Mouse (Mus musculus) adrenal gland (tissue): Measurements from ENCODE around the gene Mcfd2.
"Not testable (repeated sequence)": the region's sequence is repeated elsewhere in the genome, so short reads cannot be mapped to it uniquely, and the experiment has no call there.

ENCODE experiments used
- intact Hi-C: fragments of 180-260 bp; cut with DNase I; formaldehyde crosslinking; loops from one replicate; pipeline ENCODE4 v1.15.1; 2025
- long read RNA-seq, 2 experiments: library from polyadenylated mRNA; unstranded; transcript quantifications; one replicate each; pipeline ENCODE4 v2.0.0; 2020; ENCODE audit warnings: borderline replicate concordance in 1 of 2; ENCODE audit not compliant: insufficient replicate concordance in 1 of 2

Gene Mcfd2
- long read RNA-seq, experiment 1, transcript Mcfd2-206 (5 exons, 603 nt) = minor isoform, 38 of 272 reads
- long read RNA-seq, experiment 1, transcript Mcfd2-202 (5 exons, 813 nt) = minor isoform, 7 of 272 reads
- long read RNA-seq, experiment 1, transcript Mcfd2-204 (5 exons, 2,017 nt) = minor isoform, 6 of 272 reads
- long read RNA-seq, experiment 1, transcript Mcfd2-201 (4 exons, 2,038 nt) = major isoform, 177 of 272 reads
- long read RNA-seq, experiment 1, partial matches to known transcripts = 4 of 272 reads
- long read RNA-seq, experiment 1, other reads (novel, unspliced or antisense) = 40 of 272 reads
- long read RNA-seq, experiment 2, transcript Mcfd2-206 (5 exons, 603 nt) = minor isoform, 30 of 267 reads
- long read RNA-seq, experiment 2, transcript Mcfd2-204 (5 exons, 2,017 nt) = minor isoform, 8 of 267 reads
- long read RNA-seq, experiment 2, transcript Mcfd2-201 (4 exons, 2,038 nt) = major isoform, 176 of 267 reads
- long read RNA-seq, experiment 2, partial matches to known transcripts = 8 of 267 reads
- long read RNA-seq, experiment 2, other reads (novel, unspliced or antisense) = 40 of 267 reads

DNA sequence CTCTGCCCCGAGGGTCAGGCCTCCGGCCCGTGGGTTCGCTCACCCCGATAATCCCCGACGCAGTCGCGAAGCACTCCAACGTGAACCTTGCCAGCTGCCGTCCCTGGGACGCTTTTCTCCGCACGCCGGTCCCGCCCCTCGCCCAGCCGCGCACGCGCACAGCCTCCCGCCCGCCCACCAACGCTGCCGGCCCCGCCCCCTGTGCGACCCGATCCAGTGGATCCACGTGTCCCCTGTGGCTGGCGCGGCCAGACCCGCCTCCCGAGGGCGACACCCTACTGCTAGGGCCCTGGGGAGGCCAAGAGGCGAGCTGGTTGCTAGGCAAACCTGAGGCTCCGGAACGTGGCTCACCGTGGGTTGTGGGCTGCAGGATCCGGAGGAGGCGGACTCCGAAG, at the start of gene Mcfd2:
TSS of gene Mcfd2 (minus strand) at position 144 of the 395 bp plus-strand sequence.
- intact Hi-C loops = no loop called here

DNA sequence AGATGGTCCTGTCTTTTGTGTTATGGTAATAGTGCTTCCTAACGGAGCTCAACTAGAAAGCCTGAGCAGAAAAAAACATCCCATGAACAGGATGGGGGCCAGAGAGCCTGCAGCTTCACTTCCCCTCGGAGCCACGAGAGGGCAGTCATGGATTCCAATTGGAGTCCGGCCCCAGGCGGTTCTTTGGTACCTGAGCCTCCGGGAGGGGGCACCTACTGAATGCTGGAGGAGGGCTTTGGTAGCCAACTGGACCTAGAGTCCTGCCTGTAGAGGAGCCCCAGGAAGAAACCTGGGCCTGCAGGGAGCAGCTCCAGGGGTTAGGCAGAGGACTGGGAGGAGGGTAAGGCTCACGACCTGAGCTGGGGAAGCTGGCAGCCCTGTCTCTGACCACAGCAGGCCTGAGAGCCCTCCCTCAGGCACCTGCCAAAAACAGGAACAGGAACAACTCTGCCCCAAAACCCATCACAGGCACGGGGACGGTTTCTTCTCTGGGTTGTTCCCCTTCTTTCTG, 49.3 kb upstream of the Mcfd2 start:
- intact Hi-C loops = loop anchor here (1.0 to 5.0 kb wide), 3 partner anchors 132 to 256 kb away; partner anchors contain the start of gene Calm2

DNA sequence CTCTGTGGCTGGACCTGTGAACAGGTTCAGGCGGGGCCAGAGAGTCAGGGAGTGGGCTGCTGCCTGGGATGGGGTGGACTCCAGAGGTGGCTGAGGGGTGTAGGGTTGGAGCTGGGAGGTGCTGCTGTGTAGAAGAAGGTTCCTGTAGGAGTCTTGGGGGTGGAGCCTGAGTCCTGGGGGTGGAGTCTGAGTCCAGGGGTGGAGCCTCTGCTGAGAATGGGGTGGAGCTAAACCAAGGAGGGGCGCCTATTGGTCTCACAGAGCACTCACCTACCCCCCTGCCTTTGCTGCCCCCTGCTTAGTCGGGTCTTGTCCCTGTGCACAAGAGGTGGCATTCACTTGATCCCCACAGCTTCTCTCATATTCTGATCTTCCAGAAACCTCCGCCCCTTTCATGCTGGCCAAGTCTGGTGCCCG, 48.8 kb upstream of the Mcfd2 start:
- intact Hi-C loops = loop anchor here (2.0 to 5.0 kb wide), 2 partner anchors 216 to 348 kb away; no protein-coding TSS in a partner anchor

DNA sequence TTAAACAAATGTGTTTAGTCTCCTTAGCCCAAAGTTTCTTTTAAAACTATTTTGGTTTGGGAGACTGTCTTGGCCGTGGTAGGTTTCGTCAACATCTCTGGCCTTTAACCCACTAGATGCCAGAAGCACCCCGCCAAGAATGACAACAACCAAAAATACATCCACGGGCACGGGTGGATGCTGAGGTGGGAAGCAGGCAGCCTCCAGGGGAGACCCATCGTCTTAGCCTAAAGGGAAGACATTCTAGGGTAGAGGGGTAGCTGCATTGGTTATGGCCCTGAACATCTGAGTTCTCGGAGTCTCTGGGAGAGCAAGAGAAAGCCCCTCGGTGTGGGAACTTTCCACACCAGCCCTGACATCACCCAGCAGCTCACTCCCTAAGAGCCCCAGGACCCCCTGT, 48.4 kb upstream of the Mcfd2 start:
- intact Hi-C loops = loop anchor here (2.0 to 5.0 kb wide), 2 partner anchors 217 to 348 kb away; no protein-coding TSS in a partner anchor

DNA sequence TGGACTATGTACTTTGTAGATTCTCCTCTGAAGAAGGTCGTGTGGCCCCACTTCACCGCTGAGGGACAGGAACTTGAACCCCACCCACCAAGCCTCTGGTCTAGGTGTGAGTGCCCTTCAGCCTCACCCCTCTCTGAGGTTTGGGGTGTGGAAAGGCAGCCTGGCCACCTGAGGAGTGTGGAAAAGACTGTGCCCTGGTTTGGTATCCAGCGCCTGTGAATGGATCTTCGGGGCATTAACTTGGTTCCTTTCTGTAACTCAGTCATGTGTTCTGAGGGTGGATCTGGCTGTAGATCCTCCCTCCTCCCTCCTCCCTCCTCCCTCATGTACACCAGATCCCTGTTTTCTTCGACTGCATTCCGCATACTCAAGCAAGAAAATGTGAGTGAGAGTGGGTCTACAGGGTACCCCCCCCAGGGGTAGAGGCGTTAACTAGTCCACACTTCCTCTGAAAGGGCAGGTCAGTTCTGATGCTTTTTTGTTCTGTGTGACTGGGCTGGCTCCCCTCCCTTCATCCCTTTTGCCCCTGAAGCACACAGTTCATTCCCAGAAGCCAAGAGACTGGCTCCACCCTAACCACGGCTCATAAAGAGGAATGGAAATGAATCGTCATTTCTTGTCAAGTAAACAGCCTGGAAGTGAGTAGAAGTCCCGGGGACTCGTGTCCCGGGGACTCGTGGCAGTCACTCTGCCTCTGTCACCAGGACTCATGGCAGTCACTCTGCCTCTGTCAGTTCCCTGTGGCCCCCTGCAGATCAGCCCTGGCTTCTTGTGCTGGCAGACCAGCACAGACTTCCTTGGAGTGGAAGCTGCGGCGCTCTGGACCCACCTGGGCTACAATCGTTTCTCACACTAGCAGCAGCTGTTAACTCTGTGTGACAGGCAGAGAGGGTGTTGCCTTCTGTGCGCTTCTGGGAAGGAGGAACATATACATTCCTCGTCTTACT, 47.5 kb upstream of the Mcfd2 start:
- intact Hi-C loops = loop anchor here (5.0 kb wide), 1 partner anchor 349 kb away; no protein-coding TSS in a partner anchor

DNA sequence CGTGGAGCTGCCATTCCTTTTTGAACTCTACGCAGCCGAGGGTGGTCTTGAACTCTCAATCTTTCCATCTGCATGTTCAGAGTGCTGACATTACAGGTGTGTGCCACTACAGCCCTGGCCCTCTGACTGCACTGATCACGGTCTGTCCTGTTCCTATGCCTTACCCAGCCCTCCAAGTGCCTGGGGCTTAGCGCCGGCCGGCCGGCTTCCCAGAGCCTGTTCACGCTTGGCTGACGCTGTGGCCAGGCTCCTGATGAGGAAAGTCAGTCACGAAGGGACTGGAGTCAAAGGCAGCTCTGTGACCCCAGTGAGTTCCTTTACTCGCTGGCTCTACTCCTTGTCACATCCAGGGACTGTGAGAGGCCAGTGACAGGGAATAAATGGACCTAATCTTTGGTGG, 46.6 kb upstream of the Mcfd2 start:
- intact Hi-C loops = loop anchor here (5.0 kb wide), 1 partner anchor 350 kb away; no protein-coding TSS in a partner anchor

DNA sequence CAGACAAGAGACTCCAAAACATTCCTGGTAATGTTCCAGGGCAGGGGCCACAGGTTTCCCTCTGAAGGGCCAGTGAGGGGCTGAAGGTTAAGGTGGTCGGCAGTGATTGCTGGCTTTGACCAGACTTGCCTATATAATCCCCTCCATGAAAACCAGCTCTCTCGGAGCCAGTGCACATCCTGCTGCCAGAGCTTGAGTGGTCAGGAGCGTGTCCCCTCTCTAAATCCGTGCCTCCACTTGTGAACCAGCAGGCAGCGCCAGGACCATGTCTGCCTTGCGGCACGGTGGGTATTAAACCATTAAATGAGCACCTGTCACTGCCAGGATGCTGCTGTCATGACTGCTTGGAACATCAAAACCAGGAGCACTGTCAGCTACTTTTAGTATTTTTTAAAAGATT, 44.8 kb upstream of the Mcfd2 start:
- intact Hi-C loops = loop anchor here (5.0 kb wide), 1 partner anchor 352 kb away; no protein-coding TSS in a partner anchor

DNA sequence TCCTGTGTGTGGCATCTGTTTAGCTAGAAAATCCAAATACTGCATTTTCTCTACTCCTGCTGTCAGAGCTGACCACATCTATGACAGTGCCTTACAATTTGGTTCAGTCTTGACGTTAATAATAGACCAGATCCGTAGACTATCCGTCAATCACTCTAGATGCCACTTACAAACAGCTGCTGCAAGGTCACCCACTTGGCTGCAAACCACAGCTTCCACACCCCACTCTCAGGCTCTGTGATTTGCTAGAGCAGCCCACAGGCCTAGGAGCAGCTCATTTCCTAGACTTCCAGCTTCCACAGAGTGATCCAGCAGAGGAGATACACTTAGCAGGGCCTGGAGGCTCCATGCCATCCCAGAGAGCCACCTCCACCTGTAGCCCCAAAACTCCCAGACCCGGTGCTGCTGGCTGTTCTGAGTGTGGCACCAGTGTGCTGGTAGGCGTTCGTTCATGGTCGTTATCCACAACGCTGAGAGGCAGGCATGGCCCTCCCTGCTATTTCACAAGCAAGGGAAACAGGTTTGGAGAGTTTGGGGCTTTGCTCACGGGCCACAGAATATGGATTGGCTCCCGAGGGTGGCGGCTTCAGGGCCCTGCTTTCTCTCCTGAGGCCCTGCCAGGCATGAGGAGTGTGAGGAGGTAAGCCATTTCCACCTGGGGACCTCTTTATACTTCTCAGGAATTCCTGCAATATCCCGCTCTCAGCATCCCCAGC, 43.5 kb upstream of the Mcfd2 start:
- intact Hi-C loops = no loop called here

DNA sequence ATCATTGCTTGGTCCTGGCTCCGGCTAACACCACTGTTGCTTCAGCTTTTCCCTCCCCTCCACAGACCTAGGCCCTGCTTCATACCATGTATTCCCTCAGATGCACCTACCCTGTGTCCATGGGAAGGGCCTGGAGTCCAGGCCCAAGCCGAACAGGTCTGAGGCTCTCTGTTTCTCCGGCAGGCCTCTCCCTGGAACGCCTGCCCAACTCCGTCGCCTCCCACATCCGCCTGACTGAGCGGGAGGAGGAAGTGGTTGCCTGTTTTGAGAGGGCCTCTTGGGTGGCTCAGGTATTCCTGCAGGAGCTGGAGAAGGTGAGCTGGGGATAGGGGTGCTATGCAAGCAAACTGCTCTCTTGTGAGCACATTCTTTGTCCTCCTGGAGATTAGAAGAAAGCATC, 41.0 kb upstream of the Mcfd2 start:
- intact Hi-C loops = no loop called here

DNA sequence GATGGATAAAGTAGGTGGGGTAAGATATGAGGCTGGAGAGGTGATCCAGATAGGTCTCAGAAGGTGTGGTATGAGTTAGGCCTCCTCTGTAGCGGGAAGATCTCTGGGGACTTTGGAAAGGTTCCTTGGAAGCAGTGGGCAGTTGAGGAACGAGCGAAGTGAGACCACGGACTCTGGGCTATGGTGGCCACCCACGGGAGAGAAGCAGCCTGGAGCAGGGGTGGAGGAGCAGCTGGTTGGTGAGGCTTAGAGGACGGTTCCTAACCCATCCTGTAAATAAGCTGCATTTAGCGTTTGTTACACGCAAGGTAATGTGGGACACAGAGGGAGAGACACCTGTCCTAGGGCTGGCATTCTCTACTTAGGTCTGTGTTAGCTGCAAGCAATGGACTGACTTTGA, 39.3 kb upstream of the Mcfd2 start:
- intact Hi-C loops = no loop called here

DNA sequence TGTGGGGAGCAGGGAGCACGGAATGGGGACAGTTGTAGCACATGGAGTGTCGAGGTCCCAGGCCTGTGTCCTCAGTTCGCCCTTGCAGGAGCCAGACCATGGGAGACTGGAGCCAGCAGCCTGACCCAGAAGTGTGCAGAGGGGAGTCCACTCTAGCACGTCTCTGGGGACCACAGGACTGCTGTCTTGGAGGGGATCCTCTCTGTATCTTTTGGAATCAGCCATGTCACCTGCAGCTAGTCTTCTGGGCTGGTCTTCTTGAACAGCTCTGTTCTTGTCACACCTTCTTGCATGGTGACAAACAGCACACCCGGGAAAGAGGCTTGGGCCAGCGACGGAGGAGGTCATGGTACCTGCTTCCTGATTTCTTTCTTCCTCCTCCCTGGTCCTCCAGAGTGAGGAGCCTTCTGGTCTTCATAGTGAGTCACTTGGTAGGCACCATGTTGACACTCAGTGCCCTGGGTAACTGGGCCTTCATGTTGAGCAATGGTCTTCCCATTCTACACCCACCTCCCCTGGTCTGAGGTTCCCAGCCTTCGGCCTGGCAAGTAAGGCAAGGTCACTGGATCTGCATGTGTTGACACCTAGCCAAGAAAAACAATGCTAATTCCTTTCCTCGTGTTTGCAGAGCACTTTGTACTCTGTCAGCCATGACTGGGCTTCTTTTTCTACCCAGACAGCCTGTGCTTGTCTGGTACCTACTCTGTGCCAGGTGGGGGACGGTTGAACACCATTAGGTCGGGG, 38.6 kb upstream of the Mcfd2 start:
- intact Hi-C loops = no loop called here

DNA sequence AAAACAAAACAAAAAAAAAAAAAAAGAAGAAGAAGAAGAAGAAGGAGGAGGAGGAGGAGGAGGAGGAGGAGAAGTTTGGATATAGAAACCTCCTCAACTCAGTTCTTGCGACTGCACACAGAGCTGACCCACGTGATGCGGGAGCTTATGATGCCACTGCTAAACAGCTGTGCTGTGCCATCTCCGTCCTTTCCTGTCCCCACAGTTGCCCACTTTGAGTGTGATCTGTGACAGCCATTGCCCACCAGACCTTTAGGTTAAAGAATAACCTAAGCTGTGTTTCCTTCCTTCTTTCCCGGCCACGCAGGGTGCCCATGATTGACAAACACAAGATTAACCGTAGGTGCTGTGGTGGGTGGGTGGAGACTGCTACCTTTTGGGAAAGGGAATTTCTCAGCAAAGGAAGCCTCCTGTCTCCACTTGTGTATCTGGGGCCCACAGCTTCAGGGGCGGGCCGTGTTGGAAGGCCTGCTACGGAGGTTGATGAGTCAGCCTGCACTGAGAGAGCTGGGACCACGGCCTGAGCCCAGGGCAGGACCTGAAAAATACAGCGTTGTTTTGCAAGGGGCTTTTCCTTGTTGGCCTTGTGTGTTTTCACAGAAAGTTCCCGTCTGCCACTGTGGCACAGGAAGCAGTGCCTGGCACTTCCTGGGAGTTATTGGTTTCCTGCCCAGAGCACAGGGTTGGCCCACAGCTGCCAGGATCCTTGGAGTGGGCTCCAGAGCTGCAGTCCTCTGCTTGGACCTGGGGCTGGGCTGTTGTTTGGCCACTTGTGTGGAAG, 36.5 kb upstream of the Mcfd2 start:
- intact Hi-C loops = no loop called here

DNA sequence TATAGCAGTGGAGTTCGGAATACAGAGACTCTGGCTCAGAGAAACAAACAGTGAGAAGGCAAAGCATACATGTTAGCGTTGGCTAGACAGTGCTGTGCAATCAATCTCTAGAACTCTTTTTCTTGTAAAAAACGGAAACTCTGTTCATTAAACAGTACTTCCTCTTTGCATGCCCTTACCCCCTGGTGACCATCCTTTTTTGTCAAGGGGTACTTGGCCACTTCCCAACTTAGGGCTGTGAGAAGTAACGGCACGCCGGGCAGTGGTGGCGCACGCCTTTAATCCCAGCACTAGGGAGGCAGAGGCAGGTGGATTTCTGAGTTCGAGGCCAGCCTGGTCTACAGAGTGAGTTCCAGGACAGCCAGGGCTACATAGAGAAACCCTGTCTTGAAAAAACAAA, 35.9 kb upstream of the Mcfd2 start:
- intact Hi-C loops = not testable (repeated sequence)

DNA sequence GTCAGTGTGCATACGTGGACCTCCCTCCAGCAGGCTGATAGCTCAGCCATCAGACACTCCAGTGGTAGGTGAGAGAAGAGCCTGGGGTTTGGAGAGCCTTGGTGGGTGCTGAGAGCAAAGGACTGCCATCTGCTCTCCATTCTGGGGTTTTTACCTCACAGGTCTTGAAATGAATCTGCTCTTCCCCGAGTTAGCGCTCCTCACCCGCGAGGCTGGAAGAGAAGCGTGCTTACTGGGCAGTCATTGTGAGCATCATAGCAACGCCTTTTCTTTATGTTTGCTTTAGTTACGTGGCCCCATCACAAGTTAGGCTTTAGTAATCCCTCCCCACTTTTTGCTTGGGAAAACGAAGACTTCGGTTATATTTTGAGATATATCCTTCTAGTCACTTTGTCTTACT, 34.6 kb upstream of the Mcfd2 start:
- intact Hi-C loops = no loop called here

DNA sequence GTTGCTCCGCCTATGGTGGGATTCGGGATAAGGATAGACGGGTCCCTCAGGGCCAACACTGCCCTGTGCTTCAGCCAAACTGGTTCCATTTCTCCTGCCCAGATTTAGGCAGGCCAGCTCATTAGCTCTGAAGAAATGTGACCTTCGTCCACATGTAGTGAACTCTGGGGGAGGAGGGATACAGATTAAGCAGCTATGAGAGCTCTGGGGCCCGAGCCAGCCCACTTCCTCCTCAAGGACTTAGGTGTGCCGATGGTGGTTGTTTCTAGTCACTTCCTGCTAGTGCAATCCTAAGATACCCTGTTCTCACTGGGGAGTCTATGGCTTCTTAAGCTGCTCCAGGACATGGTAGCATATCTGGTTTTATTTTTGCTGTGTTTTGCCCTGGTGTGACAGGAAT, 33.2 kb upstream of the Mcfd2 start:
- intact Hi-C loops = no loop called here

DNA sequence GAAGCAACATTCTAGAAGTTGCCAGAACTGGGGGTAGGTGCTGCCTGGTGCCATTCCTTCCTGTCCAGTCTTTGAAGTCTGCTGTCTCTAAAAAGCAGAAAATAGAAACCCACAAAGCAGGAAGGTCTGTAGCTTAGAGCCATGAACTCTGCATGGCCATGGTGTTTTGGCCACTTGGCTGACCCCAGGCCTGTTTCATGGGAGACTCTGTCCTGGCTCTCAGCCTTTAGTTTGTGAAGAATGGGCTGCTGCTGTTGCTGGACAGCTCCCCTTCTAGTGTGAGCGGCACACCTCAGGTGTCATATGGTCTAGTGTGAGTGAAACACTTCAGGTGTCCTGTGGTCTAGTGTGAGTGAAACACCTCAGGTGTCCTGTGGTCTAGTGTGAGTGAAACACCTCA, 31.0 kb upstream of the Mcfd2 start:
- intact Hi-C loops = not testable (repeated sequence)

DNA sequence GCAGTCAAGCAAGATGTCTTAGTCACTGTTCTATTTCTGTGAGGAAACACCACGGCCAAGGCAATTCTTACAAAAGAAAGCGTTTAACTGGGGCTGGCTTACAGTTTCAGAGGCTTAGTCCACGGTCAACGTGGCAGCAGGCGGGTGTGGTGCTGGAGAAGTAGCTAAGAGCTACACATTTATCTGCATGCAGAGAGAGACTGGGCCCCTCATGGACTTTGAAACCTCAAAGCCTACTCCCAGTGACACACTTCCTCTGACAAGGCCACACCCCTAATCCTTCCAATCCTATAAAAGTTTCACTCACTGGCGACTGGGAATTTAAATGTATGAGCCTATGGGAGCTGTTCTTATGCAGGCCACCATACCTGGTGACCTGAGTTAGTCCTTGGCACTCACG, 30.0 kb upstream of the Mcfd2 start:
- intact Hi-C loops = no loop called here

DNA sequence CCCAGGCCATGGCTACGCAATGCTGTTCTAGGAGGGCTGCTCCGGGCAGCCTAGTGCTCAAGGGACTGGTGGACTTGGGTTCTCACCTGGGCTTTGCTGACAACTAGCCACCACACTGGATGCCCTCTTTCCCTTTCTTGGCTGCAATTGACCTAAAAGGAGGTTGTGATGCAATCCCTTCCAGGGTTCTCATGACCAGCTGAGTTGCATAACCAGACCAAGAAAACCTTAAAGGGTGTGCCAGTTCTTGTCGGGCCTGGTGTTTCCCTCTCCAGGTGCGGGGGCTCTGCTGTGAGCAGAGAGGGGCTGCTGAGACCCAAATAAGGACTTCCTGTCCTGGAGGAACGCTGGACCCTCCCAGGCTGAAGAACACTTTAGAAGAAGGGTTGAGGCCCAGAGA, 27.4 kb upstream of the Mcfd2 start:
- intact Hi-C loops = no loop called here

DNA sequence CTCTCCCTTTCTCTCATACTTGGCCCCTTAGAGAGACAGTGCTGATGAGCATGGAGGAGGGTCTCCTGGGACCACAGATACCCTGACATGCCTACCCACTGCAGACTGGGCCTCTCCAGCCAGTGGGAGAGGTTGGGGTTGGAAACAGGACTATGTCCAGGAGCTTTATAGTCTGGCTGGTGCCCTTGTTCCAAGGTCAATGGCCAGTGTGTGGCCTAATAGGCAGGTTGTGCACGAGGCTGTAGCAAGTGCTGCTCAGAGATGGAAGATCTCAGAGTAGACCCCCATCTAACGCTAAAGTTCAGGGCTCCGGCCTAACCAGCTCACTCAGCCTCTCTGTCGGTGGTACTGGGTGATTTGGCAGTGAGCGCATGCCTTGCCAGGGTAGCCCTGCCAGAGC, 26.0 kb upstream of the Mcfd2 start:
- intact Hi-C loops = no loop called here
